Mouse (Mus musculus) heart, adult 11 months (tissue): Measurements from ENCODE around the gene Itga9.
A peak's percentile ranks its signal among the peaks of the same experiment; 100 is the strongest.

Experiments
- DNase-seq: peaks from one replicate; pipeline ENCODE4 v3.0.0; 2022

Gene Itga9

DNA sequence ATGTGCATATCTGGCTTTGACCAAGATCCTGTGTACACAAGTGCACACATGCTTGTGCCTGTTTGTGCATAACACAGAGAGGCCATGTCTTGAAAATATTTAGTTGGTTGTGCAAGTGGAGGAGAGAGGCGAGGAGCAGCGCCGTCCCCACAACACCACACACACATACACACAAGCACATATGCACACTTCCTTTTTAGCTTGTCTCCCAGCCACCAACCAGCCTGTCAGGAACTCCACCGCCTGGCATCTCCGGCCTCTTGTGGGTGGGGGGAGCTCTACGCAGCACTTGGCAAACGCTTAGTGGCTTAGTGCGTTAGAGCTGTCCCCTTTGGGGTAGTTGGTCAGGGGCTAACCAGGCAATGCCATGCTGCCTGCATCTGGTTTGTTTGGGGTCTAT is 321.0 kb downstream of the Itga9 start:
- peak; percentile 94 for DNase-seq

DNA sequence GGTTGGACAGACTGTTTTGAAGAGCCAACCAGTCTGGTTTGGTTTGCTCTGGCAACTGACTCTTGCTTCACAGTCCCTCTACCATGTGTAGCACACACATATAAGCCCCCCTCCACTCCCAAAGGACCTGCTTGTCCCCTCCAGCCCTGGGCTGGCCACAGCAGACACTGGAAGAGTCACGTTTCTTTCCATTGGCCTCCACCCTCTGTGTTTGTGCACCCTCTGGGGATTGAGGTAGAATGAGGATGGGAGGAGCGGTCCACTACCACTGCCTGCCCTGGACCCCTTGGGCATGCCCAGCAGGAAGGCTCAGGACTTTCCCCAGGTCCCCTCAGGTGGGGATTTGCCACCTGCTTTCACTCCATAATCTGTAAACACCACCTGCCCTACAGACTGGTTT is 321.5 kb downstream of the Itga9 start:
- DNase-seq: peak; percentile 91

DNA sequence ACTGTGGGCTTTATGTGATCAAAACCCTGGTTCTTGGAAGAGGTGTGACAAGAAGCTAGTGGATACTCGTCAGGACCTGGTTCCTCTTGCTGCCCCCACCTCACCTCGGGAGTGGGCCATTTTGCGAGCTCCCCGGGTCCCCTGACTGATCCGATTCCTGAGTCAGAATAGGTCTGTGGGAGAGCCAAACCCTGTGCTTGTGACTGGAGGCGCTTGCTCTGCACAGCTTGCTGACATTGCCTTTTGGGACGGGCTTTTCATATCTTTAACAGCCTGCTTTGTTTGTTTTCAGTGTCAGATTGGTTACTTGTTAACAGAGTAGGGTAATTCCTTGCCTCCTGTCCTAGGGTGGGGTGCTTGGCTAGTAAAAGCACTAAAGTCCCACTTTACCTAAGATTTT is 322.2 kb downstream of the Itga9 start:
- DNase-seq: no peak

DNA sequence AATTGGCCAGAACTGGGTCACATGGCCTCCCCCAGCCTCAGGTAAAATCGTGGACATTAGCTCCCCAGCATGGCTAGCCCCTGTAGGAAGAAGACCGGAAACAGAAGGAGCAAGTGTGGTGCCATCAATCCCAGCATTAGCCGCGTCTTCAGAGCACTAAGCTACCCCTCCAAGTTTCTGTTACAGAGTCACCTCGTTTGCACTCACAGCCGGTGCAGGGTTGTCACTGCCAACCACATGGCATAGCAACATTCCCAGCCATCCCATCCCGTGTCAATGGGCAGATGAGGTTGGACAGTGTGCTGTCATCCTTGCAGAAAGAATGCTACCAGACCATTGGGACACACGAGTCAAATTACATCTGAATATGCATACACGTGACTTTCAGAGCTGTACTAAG is 324.1 kb downstream of the Itga9 start:
- no peak for DNase-seq

DNA sequence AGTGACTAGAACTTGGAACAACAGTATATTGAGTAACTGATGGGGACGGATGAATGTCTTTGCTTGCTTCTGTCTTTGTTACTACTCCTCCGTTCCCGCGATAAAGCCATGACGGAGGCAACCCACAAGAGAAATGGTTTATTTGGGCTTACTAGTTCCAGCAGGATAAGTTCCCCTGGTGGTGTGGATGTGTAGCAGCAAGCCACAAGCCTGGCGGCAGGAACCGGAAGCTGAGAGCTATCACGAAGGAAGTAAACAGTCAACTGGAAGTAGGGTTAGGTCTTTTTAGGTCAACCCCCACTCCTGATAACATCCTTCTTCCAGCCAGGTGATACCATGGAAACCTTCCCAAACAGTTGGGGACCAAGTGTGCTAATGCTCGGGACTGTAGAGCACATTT is 327.3 kb downstream of the Itga9 start:
- DNase-seq: peak; percentile 89

DNA sequence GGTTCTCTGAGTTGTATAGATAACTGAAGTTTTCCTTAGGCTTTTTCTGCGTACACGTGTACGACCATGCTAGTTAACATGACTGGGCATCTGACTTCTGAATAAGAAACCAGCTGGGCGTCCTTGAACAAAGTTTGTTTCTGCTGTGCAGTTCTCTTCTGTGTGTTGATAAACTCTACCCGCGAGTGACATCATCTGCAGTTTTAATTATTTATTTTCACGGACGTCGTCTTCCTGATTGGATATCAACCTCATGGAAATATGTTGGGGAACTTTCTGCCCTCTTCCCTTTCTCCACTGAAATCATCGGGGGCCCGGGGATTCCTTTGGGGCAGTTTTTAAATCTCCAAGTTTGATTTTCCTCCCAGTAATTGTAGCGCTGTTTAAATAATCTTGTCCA is 327.8 kb downstream of the Itga9 start:
- peak; percentile 91 for DNase-seq

DNA sequence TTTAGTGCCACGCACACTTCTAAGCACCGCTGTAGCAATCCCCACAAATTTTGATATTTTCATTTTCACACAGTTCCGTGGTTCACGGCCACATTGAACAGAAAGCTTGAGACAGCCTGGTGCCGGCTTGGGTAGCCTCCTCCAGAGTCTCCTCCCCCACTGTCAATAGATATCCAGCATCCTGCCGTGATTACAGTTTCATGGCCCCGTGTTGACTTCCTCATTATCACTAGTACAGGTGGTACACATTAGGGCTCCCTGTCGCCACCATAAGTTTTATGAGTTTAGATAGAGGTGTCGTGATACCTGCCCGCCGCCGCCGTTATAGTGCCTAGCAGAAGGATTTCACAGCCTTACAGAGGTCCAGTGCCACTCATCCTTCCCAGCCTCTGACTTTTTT is 328.6 kb downstream of the Itga9 start:
- no peak for DNase-seq

DNA sequence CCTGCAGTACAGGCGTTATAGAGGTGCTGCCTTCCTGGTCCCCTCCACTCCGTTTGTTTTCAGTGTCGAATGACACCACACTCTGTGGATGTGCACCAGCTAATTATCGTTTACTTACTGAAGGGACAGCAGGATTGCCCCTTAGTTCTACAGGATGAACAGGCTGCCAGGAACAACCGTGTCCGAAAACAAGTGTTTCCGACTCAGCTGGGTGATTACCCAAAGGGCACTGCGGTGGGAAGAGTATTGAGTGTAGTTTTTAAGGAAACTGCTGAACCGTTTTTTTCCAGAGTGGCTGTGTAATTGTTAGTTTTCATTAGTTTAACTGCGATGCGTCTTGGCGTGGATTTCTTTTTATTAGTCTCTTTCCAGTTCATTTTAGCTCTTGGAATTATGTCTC is 329.6 kb downstream of the Itga9 start:
- DNase-seq: no peak

DNA sequence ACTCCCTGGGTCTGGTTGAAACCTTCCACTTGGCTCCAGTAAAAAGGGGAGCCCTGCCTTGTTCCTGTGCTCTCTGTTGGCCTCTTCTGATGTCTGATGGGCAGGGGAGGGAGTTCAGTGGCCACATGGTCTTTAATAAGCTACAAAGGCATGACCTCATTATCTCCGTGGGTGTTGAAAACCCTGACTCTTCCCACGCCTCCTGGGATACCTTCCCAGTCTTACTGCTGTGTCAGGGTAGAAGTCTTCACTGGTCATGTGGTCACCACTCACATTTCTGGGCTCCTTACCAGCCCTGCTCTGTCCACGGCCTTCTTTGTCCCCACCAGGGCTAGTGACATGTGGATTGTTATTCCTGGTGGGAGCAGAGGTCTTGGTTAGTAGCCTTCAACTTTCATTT is 331.0 kb downstream of the Itga9 start:
- peak; percentile 98 for DNase-seq

DNA sequence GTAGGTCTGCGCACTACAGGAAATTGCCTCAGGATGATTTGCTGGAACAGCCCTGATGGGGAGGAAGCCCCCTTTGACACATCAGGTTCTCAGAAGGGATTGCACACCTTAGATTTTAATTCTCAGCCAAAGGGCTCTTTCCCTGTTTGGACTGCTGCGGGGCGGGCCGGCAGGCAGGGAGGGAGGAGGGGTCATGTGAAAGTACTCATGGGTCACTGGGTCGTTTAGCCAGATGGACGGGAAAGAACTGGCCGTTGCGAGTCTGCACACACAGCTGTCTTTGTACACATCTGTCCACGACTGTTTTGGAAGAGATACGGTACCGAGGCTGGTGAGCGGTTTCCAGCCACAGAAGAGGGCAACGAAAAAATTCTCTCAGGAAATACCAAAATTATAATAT is 332.9 kb downstream of the Itga9 start:
- peak; percentile 95 for DNase-seq

DNA sequence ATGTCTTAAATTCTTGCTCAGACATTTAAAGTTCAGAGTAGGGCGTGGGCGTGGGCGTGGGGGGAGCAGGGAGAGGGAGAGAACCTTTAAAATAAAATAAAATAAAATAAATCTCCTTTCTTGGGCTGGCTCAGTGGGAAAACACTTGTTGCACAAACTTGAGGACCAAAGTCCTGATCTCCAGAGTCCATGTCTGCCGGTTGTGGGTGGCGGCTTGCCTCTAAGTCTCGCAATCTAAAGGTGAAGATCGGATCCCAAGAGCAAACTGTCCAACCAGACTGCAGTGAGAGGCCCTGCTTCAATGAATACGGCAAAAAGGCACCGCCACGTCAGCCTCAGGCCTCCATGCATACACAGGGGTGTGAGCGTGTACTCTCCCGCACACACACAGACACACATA is 333.3 kb downstream of the Itga9 start:
- DNase-seq: no peak

DNA sequence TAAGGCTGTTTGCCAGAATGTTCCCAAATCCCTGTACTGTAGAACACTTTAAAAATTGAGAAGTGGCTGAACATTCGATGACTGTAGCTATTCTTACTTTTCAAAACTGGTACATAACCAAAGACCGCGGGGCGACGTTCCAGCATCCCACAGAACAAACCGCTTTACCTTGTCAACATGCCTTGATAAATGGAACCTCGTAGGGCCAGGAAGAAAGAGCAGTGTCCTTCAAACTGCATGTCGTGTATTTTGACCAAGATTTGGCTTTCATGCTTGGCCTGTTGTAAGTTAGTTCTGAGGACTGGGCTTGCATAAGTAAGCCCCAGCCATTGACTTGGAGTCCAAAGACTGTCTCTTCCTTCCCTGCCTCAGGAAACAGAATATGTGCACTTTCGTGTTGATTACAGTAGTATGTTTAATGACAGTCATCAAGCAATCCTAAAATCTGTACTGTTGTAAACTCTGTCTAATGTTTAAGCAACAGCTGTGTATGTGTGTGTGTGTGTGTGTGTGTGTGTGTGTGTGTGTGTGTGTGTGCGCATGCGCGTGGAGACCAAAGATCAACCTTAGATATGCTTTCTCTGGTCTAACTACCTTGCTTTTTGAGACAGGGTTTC is 334.2 kb downstream of the Itga9 start:
- DNase-seq: peak; percentile 73

DNA sequence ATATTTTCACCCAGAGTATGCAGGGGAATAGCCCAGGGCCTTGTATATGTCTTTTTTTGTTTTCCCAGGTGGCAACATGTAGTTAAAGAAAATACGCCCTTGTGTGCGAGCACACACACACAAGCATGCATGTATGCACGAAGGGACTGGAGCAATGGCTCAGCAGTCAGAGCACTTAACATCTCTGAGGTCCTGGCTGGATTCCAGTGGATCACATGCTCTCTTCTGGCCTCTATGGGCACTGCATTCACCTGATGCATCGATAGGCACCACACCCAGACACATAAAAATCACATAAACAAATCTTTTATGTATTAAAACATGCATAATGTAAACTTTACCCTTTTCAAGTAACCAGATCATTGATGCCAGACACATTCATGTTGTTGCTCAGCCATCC is 335.5 kb downstream of the Itga9 start:
- DNase-seq: peak; percentile 76

DNA sequence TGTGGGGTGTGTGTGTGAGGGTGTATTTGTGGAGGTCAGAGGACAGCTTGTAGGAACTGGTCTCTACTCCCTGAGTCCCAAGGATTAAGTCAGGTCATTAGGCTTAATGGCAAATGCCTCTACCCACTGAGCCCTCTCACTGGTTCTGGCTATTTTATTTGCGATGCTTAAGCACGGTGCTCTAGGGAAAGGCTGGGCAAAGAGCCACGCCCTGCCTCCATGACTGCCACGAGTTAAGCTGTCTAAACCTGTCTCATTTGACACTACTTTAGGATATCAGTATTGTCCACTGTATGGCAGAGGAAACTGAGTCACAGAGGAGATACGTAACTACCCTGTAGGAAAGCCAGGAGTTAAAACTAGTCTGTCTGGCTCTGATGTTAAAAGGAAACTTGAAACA is 337.5 kb downstream of the Itga9 start:
- no peak for DNase-seq

DNA sequence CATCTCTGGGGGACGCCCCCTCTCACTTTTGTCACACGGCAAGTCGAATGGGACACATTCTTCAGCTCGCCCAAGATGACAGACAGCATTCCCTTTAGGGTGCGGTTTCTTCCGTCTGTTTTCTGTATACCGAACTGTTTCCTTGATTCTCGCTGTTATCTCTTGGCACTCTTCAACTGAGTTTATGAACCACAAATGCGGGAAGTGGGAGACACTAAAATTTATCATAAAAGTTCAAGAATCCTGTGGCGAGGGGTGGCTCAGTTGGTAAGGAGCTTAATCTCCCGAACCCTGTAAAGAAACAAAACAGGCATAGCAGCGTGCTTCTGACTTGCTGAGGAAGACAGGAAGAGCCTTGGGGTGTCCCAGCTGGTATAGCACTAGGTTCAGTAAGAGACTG is 337.9 kb downstream of the Itga9 start:
- no peak for DNase-seq

DNA sequence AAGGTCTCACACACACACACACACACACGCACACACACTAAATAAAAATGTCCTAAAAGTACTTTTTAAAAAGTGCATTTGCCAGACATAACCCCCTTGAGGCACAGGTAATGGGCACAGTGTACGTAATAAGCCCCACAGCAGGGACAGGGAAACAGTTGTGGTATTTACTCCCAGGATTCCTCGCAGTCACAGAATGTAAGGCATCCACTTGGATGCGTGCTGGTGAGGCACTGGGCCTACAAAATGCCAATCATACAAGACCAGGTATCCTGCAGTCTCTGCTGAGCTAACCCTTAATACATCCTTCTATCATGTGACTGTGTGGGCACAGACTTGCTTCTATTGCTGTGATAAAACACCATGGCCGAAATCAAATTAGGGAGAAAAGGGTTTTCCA is 342.0 kb downstream of the Itga9 start:
- DNase-seq: peak; percentile 87

DNA sequence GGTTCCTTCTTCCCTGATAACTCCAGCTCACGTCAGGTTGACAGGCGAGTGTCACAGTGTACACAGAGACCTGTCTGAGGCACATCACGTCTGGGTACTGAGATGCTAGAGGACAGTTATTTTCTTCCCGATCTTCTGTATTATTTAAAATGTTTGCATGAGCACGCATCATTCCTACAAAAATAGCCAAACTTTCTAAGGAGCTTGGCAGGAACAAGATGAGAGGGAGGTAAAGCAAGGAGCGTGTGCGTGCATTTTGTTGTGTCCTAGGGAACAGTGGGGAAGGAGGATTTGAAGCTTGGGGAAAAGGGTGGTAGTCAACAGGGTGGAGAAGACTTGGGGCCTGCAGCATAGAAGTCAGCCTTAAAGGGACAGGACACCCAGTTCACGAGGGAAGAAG is 342.6 kb downstream of the Itga9 start:
- DNase-seq: no peak

DNA sequence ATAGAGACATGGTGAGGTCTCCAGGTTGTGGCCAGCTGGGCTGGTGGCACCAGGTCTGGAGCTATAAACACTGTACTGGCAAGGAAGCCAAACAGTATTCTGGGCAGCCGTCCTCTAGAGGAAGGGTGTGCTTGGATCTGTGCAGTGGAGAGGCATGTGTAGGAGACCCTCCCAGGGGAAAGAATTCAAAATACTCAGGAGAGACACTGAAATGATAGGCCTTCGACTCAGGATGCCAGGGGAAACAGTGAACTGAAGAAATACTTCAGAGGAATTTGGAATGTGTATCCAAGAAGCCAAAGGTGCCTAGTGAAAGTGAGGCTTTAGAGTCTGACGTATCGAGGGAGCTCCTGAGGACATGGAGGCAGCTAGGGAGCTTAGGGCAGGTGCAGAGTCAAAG is 343.2 kb downstream of the Itga9 start:
- DNase-seq: peak; percentile 85

DNA sequence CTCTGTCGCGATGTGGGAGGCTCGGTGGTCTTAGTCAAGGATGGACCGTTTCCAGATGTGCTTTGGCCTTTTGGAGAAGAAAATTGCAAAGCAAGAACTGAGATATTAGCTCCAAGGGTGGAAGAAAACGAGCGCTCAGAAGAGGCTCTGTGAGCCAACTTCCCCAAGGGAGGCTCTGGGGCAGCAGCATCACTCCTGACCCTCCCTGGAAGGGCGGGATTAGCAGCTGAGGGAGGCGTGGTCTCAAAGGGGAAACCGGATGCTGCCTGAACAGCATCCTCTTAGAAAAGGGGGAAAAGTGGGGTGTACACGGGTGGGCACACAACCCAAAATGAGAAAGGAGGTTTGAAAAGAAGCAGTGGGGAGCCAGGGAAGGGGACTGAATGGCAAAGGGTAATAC is 343.6 kb downstream of the Itga9 start:
- DNase-seq: peak; percentile 92
